In genomic region chr2:156177651-156178050, GRCm38 (mm10) we compare ENCODE assay signal across 9 mouse cellular contexts. TPM values are rescaled to one million over a fixed set of nuclear protein-coding genes. Genes with fewer than 3 reads are reported as not detected.
DNase-seq lines count a peak whose midpoint lies in the region; ATAC-seq and TF ChIP-seq lines count a peak whose summit lies in the region.
"Had no signal": no experiment of that assay in that cellular context is flagged by ENCODE, and none has a peak within 500 bp of the region (broad histone marks: within the 10 kb centered on the region; RNA-seq: fewer than 3 reads in every experiment).

No protein-coding gene starts in this region.

- H3K4me1 ChIP-seq in heart, embryonic 13.5 days: peaks cover 44% of the 10 kb centered on the region
- H3K4me1 ChIP-seq in ES-Bruce4 (ENCODE audit: control insufficient read depth, insufficient read depth, low read length): no peaks in the 10 kb centered on the region
- peaks cover 27% of the 10 kb centered on the region for H3K4me1 ChIP-seq in forebrain, embryonic 16.5 days (replicated peaks; ENCODE audit: control insufficient read depth, insufficient read depth, low read length)
- H3K4me1 ChIP-seq in midbrain, embryonic 10.5 days: peaks cover 37% of the 10 kb centered on the region

- WGBS in heart, embryonic 13.5 days: 62% methylated on average over 7 of the region's 7 CpGs
- 78% methylated on average over 7 of the region's 7 CpGs for WGBS in forebrain, embryonic 16.5 days
- WGBS in midbrain, embryonic 10.5 days: 89% methylated on average over 7 of the region's 7 CpGs

- peak overlapping the region; percentile 73 for H3K9ac ChIP-seq in heart, embryonic 13.5 days
- H3K9ac ChIP-seq in ES-Bruce4 (ENCODE audit: low read depth, poor library complexity, severe bottlenecking): 0 out of 2 replicates have a peak overlapping the region, but pooled peaks have one; percentile 3
- no peak overlapping the region for H3K9ac ChIP-seq in forebrain, embryonic 16.5 days (replicated peaks; ENCODE audit: low read depth, low read length)

- peak overlapping the region; percentile 100 for H3K4me3 ChIP-seq in heart, embryonic 13.5 days
- H3K4me3 ChIP-seq in ES-Bruce4 (ENCODE audit: low read depth, low read length): no peak overlapping the region
- no peak overlapping the region for H3K4me3 ChIP-seq in forebrain, embryonic 16.5 days (replicated peaks; ENCODE audit: low read length)
- H3K4me3 ChIP-seq in midbrain, embryonic 10.5 days: peak overlapping the region; percentile 100

- no peak for ATAC-seq in heart, embryonic 13.5 days (ENCODE audit: extremely low read depth, insufficient number of reproducible peaks, low FRiP score, low TSS enrichment)
- no peak for ATAC-seq in forebrain, embryonic 16.5 days

- no peak overlapping the region for H3K27ac ChIP-seq in heart, embryonic 13.5 days (replicated peaks)
- H3K27ac ChIP-seq in ES-Bruce4 (ENCODE audit: insufficient read depth, low read length): no peak overlapping the region
- H3K27ac ChIP-seq in forebrain, embryonic 16.5 days (ENCODE audit: low read length): no peak overlapping the region
- no peak overlapping the region for H3K27ac ChIP-seq in midbrain, embryonic 10.5 days (replicated peaks)

- no peak for DNase-seq in heart, postnatal 36 days
- DNase-seq in midbrain, embryonic 10.5 days (ENCODE audit: low spot score): no peak
- DNase-seq in retina, postnatal 1 day: no peak
- DNase-seq in ovary, postnatal 36 days (ENCODE audit: low spot score): no peak
- DNase-seq in adrenal gland, postnatal 4 days (ENCODE audit: low spot score in 2 of 2): no peak
- DNase-seq: gastrocnemius, postnatal 25 days had no signal

- H3K27me3 ChIP-seq in heart, embryonic 13.5 days (replicated peaks): no peaks in the 10 kb centered on the region
- no peaks in the 10 kb centered on the region for H3K27me3 ChIP-seq in ES-Bruce4 (ENCODE audit: control insufficient read depth, insufficient read depth, low read length, poor library complexity, severe bottlenecking)
- H3K27me3 ChIP-seq in forebrain, embryonic 16.5 days (replicated peaks; ENCODE audit: control insufficient read depth, insufficient read depth, low read length): no peaks in the 10 kb centered on the region
- no peaks in the 10 kb centered on the region for H3K27me3 ChIP-seq in midbrain, embryonic 10.5 days (ENCODE audit: low read depth, poor library complexity, severe bottlenecking)

- H3K4me2 ChIP-seq in heart, embryonic 13.5 days: peak overlapping the region; percentile 84
- H3K4me2 ChIP-seq in forebrain, embryonic 16.5 days (ENCODE audit: low read length): peak overlapping the region; percentile 30

- peaks cover 56% of the 10 kb centered on the region for H3K36me3 ChIP-seq in heart, embryonic 13.5 days
- peaks cover 57% of the 10 kb centered on the region for H3K36me3 ChIP-seq in ES-Bruce4 (ENCODE audit: control insufficient read depth, insufficient read depth, low read length, poor library complexity, severe bottlenecking)
- H3K36me3 ChIP-seq in forebrain, embryonic 16.5 days (ENCODE audit: control insufficient read depth, insufficient read depth): peaks cover 13% of the 10 kb centered on the region
- H3K36me3 ChIP-seq in midbrain, embryonic 10.5 days: peaks cover 63% of the 10 kb centered on the region

- intact Hi-C loops in heart, postnatal 36 days (cut with DNase I): loop anchor here (2.0 kb wide), 1 partner anchor 31 kb away; no protein-coding TSS in a partner anchor

- no peak for TF ChIP-seq POLR2A in ES-Bruce4 (IDR thresholded peaks at IDR 0.05; ENCODE audit: insufficient read depth, low read length)

- TF ChIP-seq EP300 in ES-Bruce4 (IDR thresholded peaks at IDR 0.05; ENCODE audit: insufficient read depth, low read depth, low read length): no peak

- TF ChIP-seq CTCF in ES-Bruce4 (IDR thresholded peaks at IDR 0.05; ENCODE audit: low read depth, low read length): no peak

- H3K9me3 ChIP-seq in heart, embryonic 13.5 days: no peaks in the 10 kb centered on the region
- no peaks in the 10 kb centered on the region for H3K9me3 ChIP-seq in ES-Bruce4 (replicated peaks; ENCODE audit: control insufficient read depth, insufficient read depth, low read length, poor library complexity, severe bottlenecking)
- no peaks in the 10 kb centered on the region for H3K9me3 ChIP-seq in forebrain, embryonic 16.5 days (ENCODE audit: control insufficient read depth, low read length)
- H3K9me3 ChIP-seq in midbrain, embryonic 10.5 days (replicated peaks): no peaks in the 10 kb centered on the region

RNA-seq across cellular contexts. Expression of gene Rbm39, which starts 2.4 kb away (rescaled TPM):
- 360 and 386 TPM in 2 replicates for polyA plus RNA-seq in heart, embryonic 13.5 days (2015; fragmentation: Nextera tagmentation; extraction: Ambion mirVana)
- total RNA-seq in heart, postnatal 36 days (2021): 100 to 1,000 TPM; 143 to 146 TPM
- polyA plus RNA-seq in ES-Bruce4 (2011; ENCODE audit: insufficient read depth, insufficient read length, low read depth, missing spikeins): 478 and 518 TPM in 2 replicates
- 494 and 529 TPM in 2 replicates for polyA plus RNA-seq in forebrain, embryonic 16.5 days (2015; fragmentation: Nextera tagmentation; extraction: Ambion mirVana)
- 584 and 587 TPM in 2 replicates for polyA plus RNA-seq in midbrain, embryonic 10.5 days (2016; fragmentation: Nextera tagmentation; extraction: Ambion mirVana)
- total RNA-seq in adrenal gland, postnatal 4 days (2021): 100 to 1,000 TPM; 525 to 551 TPM

RNA-seq across cellular contexts. Expression of gene Phf20, which starts 18.6 kb away (rescaled TPM):
- 46.9 and 48.6 TPM in 2 replicates for polyA plus RNA-seq in heart, embryonic 13.5 days (2015; fragmentation: Nextera tagmentation; extraction: Ambion mirVana)
- 10 to 100 TPM; 19.3 to 23.8 TPM for total RNA-seq in heart, postnatal 36 days (2021)
- polyA plus RNA-seq in ES-Bruce4 (2011; ENCODE audit: insufficient read depth, insufficient read length, low read depth, missing spikeins): 71.2 and 78.8 TPM in 2 replicates
- 148 and 181 TPM in 2 replicates for polyA plus RNA-seq in forebrain, embryonic 16.5 days (2015; fragmentation: Nextera tagmentation; extraction: Ambion mirVana)
- 75.5 and 82.8 TPM in 2 replicates for polyA plus RNA-seq in midbrain, embryonic 10.5 days (2016; fragmentation: Nextera tagmentation; extraction: Ambion mirVana)
- 10 to 100 TPM; 36.6 to 36.9 TPM for total RNA-seq in adrenal gland, postnatal 4 days (2021)

RNA-seq across cellular contexts. Expression of gene Nfs1, which starts 33.7 kb away (rescaled TPM):
- 58.1 and 61.1 TPM in 2 replicates for polyA plus RNA-seq in heart, embryonic 13.5 days (2015; fragmentation: Nextera tagmentation; extraction: Ambion mirVana)
- 10 to 100 TPM; 86.3 to 93.6 TPM for total RNA-seq in heart, postnatal 36 days (2021)
- polyA plus RNA-seq in ES-Bruce4 (2011; ENCODE audit: insufficient read depth, insufficient read length, low read depth, missing spikeins): 35.8 and 41.7 TPM in 2 replicates
- 39.7 and 45.2 TPM in 2 replicates for polyA plus RNA-seq in forebrain, embryonic 16.5 days (2015; fragmentation: Nextera tagmentation; extraction: Ambion mirVana)
- 46.0 and 46.7 TPM in 2 replicates for polyA plus RNA-seq in midbrain, embryonic 10.5 days (2016; fragmentation: Nextera tagmentation; extraction: Ambion mirVana)
- total RNA-seq in adrenal gland, postnatal 4 days (2021): 10 to 100 TPM; 67.9 to 74.5 TPM

RNA-seq across cellular contexts. Expression of gene Romo1, which starts 33.8 kb away (rescaled TPM):
- polyA plus RNA-seq in heart, embryonic 13.5 days (2015; fragmentation: Nextera tagmentation; extraction: Ambion mirVana): 382 and 427 TPM in 2 replicates
- 100 to 1,000 TPM; 345 to 377 TPM for total RNA-seq in heart, postnatal 36 days (2021)
- 83.8 and 109 TPM in 2 replicates for polyA plus RNA-seq in ES-Bruce4 (2011; ENCODE audit: insufficient read depth, insufficient read length, low read depth, missing spikeins)
- 295 and 326 TPM in 2 replicates for polyA plus RNA-seq in forebrain, embryonic 16.5 days (2015; fragmentation: Nextera tagmentation; extraction: Ambion mirVana)
- polyA plus RNA-seq in midbrain, embryonic 10.5 days (2016; fragmentation: Nextera tagmentation; extraction: Ambion mirVana): 426 and 441 TPM in 2 replicates
- 100 to 1,000 TPM; 255 to 270 TPM for total RNA-seq in adrenal gland, postnatal 4 days (2021)

RNA-seq across cellular contexts. Expression of gene Gm28036, which starts 50.8 kb away (rescaled TPM):
- 10.4 and 13.7 TPM in 2 replicates for polyA plus RNA-seq in heart, embryonic 13.5 days (2015; fragmentation: Nextera tagmentation; extraction: Ambion mirVana)
- total RNA-seq in heart, postnatal 36 days (2021): 10 to 100 TPM in 1 of 2 experiments, 1 to 10 TPM in 1; 9.0 to 13.6 TPM
- polyA plus RNA-seq in ES-Bruce4 (2011; ENCODE audit: insufficient read depth, insufficient read length, low read depth, missing spikeins): 43.0 and 52.2 TPM in 2 replicates
- polyA plus RNA-seq in forebrain, embryonic 16.5 days (2015; fragmentation: Nextera tagmentation; extraction: Ambion mirVana): 20.7 and 28.6 TPM in 2 replicates
- 19.1 and 27.3 TPM in 2 replicates for polyA plus RNA-seq in midbrain, embryonic 10.5 days (2016; fragmentation: Nextera tagmentation; extraction: Ambion mirVana)
- 10 to 100 TPM; 36.7 to 44.4 TPM for total RNA-seq in adrenal gland, postnatal 4 days (2021)

Comparison
In these comparisons a context has a peak if more than half of its experiments do, and no peak if none do; other contexts are left out.
1. H3K4me3 ChIP-seq: peak in heart, embryonic 13.5 days (single experiment) and midbrain, embryonic 10.5 days (single experiment); none in ES-Bruce4 (single experiment) and forebrain, embryonic 16.5 days (single experiment).